Mouse (Mus musculus) layer of hippocampus, postnatal 14 days (tissue): ENCODE measurements around the gene Gcdh. TPM values are rescaled to one million over a fixed set of nuclear protein-coding genes. Genes with fewer than 3 reads are reported as not detected.
"Not testable (repeated sequence)": the region's sequence is repeated elsewhere in the genome, so short reads cannot be mapped to it uniquely, and the experiment has no call there.

Experiments used
- DNase-seq, 2 experiments: peaks; one replicate each; pipeline ENCODE4 v3.0.0; 2021 to 2022; ENCODE audit warnings: low spot score in 2 of 2, mixed read lengths in 1 of 2
- total RNA-seq, 2 experiments: library from RNA; stranded (reverse); gene quantifications; 2 replicates each; pipeline ENCODE4 v1.2.3; 2021

The Gcdh gene
- total RNA-seq, 2 experiments from 2014 or later, result 35.0 to 35.6 TPM

- DNase-seq, result no peak
Observed at GRCm38 (mm10) chr8:84911854-84912253, 18.1 kb upstream of the Gcdh start.

DNA sequence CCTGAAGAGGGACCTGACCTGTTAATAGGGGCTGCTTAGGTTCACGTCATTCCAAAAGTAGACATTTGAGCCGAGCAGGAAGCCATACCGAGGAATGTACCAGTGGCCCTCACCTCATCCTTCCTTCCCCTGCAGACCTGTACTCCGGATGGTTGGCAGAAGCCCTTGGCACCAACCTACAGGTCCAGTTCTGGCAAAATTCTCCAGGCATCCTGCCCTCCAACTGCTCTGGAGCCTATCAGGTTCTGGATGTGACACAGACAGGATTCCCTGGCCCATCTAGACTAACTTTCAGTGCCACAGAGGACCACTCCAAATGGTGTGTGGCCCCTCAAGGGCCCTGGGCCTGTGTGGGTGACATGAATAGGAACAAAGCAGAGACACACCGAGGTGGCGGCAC, 16.8 kb upstream of the Gcdh start:
- DNase-seq, result no peak

DNA sequence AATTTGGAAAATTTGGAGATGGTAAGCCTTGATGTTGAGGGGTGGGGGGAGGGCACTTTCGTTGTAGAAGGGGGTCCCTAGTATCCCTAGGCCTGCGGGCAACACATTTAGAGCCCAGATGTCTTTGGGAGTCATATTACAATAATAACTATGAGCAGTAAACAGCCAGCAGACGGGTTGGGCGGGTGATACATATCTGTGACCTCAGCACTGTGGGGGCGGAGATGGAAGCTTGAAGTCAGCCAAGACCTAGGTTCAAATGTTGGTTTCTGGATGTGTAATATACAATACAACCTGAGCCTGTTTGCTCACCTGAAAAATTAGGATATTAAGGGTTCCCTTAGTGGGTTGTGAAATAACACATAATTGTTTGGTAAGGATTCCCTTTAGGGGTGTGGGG, 16.2 kb upstream of the Gcdh start:
- DNase-seq, result no peak

- DNase-seq, result no peak
Observed at GRCm38 (mm10) chr8:84909162-84909767, 15.5 kb upstream of the Gcdh start.

- DNase-seq, result peak; percentile 71 to 89
Observed at GRCm38 (mm10) chr8:84908421-84909161, 14.9 kb upstream of the Gcdh start, which contains the start of gene Dnase2a. Gene Dnase2a, plus strand, starts transcription at chr8:84908560.

DNA sequence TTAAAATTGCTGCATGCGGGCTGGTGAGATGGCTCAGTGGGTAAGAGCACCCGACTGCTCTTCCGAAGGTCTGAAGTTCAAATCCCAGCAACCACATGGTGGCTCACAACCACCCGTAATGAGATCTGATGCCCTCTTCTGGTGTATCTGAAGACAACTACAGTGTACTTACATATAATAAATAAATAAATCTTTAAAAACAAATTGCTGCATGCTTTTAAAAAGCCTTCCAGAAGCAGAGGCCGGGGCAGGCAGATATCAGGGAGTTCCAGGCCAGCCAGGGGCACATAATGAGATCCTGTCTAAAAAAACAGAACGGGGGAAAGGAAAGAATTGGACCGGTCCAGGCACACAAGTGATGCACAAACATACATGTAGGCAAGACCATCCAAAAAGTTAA, 14.3 kb upstream of the Gcdh start:
- DNase-seq, result not testable (repeated sequence)

DNA sequence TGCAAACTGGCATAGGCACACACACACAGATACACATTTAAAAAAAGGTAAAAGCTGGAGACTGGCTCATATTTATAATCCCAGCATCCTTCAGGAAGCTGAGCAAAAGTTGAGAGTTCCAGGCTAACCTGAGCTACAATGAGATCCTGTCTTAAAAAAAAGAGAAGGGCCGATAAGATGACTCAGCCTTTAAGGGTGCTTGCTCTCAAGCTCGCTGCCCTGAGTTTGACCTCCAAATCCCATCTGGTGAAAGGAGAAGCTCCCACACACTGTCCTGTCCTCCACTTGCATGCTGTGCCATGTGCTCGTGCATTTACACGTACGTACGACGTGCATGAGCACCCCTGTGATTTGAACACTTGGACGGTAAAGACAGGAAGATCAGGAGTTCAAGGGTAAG, 13.8 kb upstream of the Gcdh start:
- no peak for DNase-seq

DNA sequence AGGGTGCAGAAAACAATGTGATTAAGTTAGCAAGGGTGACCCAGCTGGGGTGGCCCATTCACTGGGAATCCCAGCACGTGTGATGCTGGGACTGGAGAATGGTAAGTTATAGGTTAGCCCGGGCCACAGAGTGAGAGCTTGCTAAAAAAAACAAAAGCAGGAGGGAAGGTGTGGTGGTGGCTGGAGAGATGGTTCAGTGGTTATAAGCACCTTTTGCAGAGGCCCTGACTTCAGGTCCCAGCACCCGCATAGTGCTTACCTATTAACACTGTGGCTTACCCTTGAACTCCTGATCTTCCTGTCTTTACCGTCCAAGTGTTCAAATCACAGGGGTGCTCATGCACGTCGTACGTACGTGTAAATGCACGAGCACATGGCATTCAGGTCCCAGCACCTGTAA, 13.3 kb upstream of the Gcdh start:
- DNase-seq, result no peak

DNA sequence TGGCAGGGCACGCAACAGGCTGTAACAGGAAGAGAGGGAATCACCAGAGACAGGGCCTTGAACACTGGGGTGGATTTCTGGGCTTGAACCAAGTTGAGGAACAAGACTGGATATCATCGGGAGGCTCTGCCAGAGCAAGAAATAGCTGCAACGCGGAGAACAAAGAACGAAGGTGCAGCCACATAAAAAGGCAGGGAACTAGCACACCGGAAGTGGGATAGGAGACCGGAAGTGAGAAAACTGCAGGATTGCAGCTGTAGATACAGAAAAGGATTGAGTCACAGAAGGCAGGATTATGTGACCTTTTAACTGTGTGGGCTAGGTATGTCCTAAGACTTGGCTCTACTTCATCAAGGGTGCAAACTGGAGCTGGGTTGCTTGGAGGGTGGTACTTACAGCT, 10.6 kb upstream of the Gcdh start:
- DNase-seq, result no peak

DNA sequence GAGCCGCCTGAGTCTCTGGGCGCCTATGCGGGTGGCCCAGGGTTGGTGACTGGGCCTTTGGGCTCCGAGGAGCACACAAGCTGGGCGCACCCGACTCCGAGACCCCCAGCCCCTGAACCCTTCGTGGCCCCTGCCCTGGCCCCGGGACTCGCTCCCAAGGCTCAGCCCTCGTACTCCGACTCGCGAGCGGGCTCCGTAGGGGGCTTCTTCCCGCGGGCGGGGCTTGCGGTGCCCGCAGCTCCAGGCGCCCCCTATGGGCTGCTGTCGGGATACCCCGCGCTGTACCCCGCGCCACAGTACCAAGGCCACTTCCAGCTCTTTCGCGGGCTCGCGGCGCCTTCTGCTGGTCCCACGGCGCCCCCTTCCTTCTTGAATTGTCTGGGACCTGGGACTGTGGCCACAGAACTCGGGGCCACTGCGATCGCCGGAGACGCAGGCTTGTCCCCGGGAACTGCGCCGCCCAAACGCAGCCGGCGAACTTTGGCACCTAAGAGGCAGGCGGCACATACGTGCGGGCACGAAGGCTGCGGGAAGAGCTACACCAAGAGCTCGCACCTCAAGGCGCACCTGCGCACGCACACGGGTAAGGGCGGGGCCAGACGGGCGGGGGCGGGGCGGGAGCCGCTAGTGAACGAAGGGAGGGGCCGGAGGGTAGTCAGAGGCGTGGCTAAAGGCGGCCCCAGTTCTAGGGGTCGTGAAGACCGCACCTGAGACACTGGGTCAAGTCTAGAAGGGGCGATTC, 9.4 kb upstream of the Gcdh start:
- peak; percentile 93 to 95 for DNase-seq

DNA sequence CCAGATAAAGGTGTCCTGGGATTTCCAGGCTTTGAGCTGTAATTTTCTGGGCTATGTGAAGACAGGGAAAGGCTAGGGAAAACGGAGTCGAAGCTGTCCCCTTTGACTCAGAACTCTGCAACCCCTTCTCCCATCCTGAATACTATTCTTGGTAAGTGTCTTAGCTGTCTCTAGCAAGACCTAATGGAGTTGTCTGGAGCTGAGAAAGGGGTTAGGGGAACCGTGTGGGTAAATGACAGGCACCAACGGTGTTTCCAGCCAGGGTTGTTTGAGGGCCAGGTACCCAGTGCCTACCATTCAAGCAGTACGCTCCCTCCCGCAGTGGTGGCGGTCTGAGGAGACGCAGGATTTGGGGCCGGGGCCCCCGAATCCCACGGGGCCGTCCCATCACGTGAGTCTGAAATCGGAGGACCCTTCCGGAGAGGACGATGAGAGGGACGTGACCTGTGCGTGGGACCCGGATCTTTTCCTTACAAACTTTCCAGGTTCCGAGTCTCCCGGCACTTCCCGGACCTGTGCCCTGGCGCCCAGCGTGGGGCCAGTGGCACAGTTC, 8.7 kb upstream of the Gcdh start:
- DNase-seq, result no peak

- no peak for DNase-seq
Observed at GRCm38 (mm10) chr8:84901752-84902151, 8.0 kb upstream of the Gcdh start, which contains the start of gene Klf1. Gene Klf1, plus strand, starts transcription at chr8:84901928.

DNA sequence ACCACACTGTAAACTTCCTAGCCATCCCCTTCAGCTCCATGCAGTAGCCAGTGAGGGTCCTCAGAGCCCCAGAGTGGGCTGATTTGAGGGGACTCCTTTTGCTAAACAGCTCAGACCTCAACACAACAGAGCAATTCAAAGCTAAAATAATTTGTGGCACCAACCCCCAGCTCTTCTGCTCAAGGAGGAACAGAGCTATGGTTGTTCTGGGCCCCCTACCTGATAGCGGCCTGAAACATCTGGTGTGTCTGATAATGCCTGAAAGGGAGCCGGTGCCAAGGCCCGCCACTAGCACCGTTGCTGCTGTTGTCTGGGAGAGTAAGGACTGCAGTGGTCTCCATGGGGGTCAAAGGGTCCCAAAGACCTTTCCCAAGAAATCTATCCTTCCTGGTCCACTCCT, 7.3 kb upstream of the Gcdh start:
- DNase-seq, result no peak

DNA sequence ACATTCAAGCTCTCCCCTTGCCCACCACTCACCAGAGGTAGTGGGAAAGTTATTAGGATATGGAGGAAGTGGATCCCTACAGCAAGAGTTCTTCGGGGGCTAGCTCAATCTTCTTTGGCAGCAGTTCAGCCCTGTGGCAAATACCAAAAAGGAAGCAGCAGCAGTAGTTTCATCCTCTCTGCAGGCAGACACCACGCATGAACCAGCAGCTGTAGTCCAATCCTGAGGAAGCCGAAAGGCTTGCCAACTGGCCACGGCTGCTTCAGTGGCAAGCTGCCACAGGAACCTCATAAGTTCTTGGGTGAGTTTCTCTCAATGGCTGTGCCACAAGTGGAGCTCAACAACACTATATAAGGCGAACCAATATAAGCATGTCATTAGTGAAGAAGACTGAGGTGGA, 2.2 kb upstream of the Gcdh start:
- no peak for DNase-seq

DNA sequence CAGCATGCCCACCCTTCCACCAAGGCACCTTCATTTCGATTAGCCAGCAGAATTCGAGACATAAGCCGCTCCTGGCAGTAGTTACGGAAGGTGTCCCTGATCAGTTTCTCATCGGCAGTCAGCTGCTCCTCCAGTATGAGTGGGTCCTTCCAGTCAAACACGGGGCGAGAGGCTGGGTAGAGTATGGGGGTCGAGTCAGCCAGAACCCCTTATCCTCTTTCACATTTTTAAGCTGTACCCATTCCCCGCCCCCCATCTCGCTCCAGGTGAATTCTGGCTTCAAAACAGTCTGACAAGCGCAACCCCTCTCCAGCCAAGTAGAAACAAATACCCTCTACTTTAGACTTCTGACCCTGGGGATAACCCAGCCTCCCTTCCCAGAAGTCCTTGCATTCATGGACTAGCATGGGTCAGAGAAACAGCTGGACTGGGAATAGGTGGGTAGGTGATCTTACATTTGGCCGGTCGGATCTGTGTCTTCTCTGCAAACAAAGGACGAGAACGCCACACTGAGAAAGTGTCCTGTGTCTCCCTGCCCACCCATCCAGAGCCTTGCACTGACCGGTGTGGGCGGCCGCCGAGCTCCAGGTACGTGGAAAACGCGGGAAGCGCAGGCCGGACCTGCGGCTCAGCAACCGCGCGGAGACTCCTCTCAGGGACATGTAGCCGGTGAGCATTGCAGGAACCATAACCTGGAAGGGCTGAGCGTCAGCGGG, 570 bp downstream of the Gcdh start:
- no peak for DNase-seq

DNA sequence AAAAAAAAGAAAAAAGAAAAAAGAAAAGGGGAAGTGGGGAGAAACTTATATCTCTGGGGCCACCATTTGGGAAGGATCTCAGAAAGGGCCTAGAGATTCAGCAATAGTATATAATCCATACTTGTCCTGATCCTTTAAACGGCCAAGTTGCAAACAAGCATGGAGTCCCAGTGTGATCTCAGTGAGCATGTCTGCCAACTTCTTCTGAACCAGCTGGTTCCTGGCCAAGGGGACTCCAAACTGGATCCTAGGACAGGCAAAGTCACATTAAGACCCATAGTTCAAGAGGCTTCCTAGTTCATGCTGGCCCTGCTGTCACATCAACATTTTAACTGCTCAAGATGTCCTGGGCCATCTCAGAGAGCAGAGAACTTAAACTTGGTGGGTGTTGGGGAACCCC, 4.6 kb downstream of the Gcdh start:
- DNase-seq, result no peak

GRCm38 (mm10) chr8:84888280-84888679, 5.4 kb downstream of the Gcdh start:
- DNase-seq, result no peak

DNA sequence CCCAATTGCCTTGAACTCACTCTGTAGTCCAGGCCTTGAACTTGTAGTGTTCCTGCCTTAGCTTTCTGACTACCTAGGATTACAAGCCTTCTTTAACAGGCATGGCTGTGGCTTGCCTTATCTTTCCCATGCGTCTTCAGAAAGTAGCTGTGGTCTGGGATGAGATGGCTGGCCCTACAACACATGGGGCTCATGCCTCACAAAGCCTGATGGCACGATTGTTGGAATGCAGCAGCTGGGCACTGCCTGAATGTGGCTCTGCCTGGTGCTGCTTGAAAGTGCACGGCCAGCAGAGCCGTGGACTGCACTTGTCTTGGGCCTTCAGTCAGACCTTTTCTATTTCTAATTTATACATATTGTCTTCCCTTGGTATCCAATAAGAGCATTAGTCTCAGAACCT, 9.0 kb downstream of the Gcdh start:
- DNase-seq, result no peak

DNA sequence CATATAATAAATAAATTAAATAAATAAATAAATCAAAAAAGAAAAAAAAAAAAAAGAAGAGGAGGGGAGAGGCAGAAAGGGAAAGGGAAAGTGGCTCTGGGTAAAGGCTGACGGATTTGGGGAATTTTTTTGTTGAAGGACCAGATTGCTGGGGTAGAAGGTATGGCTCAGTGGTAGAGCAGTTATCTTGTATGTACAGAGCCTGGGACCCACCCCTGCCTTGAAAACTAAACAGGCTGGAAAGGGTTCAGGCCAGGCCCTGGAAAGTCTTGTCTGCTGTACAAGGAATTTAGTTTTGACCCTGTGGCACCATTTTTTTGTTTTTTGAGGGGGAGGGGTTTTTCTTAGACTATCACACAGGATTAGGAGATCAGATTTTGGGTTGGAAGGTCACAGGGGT, 14.8 kb downstream of the Gcdh start:
- DNase-seq, result no peak

DNA sequence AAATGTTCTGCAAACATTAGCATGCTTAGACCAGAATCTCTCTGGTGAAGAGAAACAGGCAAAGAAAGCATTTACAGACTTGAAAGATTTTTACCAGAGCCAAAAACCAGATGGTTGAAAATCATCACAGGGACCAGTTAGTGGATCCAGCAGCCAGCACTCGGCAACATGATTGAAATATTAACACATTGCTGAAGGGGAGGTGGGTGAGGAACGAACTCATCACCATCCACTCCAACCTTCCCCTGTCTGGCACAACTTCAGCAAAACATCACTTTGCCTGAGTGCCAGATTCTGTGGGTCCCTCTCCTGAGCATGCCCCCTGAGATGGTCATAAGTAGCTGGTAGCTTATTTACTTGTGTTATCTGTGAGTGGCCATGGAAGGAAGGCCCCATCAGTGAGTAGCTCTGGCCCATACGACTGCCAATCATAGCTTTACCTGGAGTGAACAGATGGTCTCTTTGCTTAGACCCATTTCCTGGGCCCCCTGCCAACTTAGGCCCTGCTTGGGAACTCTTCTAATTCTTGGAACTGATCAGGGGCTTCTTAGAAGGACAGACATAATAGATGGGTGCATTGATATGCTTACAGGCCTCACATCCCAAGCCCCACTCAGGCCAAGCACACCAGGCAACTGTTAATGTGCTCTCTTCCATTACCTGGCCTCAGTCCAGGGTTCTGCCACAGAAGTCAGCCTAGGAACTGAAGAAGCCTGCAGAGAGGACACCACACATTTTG, 16.3 kb downstream of the Gcdh start:
- no peak for DNase-seq

GRCm38 (mm10) chr8:84874339-84874738, 19.4 kb downstream of the Gcdh start:
- no peak for DNase-seq
